Mouse (Mus musculus): ENCODE measurements at regions not wholly inside any gene's neighbourhood (a gene's known extent, or its start where the extent isn't known, plus 50 kb on each side); places are given as distances from the start of the nearest gene placed in this dataset.

DNA sequence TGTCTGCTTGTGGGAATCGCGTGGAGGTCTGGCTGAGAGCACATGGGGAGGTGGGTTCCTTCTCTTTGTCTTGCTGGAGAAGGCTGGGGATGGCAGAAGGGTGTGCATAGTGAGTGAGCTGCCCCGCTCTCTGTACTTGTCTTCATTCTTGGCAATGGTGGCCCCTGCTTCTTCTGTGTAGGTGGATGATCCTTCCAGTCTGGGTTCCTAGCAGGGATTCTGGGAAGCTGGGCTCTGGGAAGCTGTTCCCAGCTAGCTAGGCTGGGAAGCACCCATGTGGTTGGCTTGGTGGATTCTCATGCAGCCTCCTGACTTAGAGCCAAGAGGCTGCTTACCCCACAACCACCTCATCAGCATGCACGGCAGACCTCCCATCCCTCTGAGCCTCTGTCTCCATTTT, 156.6 kb downstream of the 9530068E07Rik start:
- DNase-seq: no peak

DNA sequence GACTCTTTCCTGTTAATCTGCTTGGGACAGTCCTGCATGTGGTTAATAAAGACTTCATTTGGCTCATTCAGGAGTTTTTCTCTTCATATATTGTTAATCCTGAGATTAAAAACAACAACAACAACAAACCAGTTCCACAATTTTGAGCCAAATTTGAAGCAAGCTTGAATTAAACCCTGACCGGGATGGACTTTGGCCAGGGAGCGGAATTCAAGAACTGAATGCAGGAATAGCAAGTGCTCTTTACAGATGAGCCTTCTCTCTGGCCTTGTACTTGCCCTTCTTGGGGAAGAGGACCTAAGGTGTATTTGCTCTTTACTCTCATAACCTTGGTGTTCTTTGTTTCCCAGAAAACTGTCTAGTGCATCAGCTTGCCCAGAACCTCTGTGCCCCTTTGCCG, 161.6 kb downstream of the 9530068E07Rik start:
- DNase-seq: peak; percentile 14

DNA sequence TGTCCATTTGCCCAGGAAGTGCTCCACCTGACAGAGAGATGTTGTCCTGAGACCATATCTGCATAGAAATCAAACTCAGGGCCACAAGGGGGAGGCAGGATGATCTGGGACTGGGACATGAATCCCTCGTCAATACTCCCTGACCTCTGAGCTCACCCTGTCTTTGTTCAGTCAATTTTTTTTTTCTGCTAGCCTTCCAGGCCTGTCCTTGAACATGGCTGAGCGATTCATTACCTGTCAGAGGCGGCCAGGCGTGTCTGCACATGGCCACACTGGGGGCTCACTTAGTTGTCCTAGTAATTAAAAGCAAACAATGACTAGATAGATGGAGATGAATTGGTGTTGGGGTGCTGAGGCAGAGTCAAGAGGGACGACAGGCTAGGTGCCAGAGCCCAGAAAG, 162.6 kb downstream of the 9530068E07Rik start:
- no peak for DNase-seq

DNA sequence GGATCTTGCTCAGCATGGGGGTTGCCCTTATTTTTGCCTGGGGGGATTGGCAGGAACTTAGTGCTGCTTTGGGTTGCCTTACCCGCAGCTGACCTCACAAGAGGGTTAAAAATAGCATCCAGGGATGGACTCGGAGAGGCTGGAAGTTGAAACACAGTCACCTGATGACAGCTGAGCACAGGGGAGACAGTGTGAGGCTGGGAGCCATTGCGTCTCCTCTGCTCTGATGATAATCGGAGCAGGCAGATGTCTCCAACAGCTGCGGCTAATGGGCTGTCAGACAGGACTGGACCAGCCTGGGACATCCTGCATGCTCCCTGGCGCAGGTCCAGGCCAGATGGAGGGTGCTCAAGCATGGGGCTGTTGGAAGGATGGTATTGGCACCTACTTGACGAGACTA, 165.1 kb downstream of the 9530068E07Rik start:
- peak; percentile 31 for DNase-seq

DNA sequence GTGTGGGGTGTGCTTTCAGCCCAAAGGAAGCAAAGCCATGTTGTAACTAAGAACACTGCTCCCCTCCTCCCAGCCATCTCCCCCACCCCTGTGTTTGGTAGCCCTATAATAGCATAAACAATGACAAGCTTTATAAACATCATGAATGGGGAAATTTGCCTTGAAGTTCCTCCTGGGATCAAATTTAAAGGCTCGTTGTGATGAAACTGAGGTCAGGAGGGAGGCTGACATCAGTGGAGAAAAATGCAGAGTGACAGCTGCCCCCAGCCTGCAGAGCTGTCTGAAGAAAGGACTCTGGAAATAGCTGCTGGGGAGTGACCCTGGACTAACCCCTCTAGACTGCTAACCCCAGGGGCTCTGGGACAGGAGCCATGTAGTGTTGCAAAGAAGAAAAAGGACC, 169.2 kb downstream of the 9530068E07Rik start:
- no peak for DNase-seq

DNA sequence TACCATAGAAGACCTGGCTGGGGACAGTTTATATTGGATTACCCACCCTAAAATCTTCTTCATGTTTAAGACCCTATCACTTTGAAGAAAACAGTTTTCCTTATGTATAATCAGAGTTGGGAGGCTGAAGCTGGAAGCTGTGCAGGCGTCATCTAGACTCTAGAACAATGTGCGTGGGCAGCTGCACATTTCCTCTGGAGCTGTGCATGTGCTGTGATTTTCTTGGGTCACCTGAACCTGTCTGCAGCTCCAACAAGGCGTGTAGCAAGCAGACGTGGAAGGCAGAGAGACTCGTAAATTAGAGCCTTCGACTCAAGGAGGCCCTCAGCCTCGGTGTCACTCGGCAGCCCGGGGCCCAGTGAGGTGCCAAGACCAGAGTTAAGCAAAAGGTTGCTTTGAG, 169.8 kb downstream of the 9530068E07Rik start:
- no peak for DNase-seq

DNA sequence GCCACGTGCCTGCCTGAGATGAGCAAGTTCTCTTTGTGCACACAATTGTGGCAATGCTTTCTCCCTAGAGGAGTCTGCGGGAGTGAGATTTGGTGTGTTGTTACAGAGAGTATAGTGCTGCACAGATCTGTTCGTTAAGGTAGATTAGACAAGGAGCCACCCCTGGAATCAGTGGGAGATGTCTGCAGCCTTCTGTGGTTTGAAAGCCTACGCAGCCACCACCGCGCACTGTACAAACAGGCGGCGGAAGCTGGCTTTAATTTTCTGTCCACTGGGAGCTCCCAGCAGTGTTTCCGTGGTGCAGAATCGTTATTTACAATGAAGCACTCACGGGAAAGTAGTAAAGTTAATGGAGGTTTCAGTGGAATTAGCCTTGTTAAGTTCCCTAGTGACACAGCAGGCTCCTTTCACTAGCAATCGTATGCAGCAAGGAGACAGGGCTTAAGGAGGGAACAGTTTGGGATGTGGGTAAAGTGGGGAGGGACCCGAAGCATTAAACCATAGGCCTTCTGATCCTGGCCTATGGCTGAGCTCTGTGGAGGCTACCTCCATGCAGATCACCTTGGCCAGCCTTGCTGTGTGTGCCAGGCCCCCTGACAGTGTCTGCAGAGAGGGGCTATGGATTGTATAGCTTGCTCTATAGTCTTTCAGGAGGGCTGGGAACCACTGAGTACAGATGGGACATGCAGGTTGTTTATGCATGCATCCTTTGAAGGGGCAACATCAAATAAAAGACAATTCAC, 171.9 kb downstream of the 9530068E07Rik start:
- DNase-seq: no peak

DNA sequence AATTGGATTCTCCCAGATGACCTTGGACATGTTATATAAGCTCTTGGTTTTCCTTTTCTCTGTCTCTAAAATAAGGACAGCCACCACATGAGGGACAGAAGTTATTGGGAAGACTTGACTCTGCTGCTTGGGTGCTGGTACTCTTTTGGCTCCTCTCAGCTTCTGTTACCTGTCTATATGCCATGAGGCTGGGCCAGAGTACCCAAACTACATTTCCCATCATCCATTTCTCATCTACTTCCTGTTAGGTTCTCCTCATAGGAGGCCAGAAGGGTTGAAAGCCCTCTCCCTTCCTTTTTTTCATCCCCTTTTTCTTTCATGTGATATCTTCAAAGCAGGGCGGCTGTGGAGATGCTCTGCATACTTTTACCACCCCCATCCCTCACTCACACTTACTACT, 172.6 kb downstream of the 9530068E07Rik start:
- no peak for DNase-seq

DNA sequence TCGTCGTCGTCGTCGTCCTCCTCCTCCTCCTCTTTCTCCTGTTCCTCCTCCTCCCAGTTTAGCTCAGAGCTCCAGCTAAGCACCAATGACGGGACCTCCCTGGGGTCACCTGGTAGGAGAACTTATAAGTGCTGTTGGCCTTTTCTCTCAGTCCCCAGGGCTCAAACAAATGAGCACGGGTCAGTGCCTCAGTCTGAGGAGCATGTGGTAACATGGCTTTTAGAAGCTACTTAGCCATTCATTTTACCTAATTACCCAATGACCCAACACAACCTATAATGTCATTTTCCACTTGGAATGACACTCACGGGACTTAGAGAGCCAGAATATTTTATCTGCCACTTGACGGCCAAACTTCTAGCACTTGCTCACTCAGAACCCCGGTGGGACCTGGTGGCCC, 173.5 kb downstream of the 9530068E07Rik start:
- no peak for DNase-seq

DNA sequence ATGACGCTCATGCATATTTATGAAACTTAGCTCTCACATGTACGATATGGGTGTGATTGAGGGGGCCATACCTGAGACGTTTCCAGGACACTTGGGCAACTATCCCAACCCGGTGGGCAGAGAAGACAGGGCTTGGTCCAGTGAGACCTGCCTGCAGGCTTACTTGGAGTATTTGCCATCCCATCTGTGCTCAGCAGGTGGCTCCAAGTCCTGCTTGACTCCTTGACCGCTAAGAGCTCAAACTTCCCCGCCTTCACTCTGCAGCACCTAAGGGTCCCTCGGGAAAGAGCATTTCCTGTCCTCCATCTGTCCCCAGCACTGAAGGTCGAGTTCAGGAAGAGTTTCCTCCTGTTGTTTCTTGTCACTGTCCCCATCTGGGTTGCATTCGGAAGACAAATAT, 182.2 kb downstream of the 9530068E07Rik start:
- DNase-seq: no peak

DNA sequence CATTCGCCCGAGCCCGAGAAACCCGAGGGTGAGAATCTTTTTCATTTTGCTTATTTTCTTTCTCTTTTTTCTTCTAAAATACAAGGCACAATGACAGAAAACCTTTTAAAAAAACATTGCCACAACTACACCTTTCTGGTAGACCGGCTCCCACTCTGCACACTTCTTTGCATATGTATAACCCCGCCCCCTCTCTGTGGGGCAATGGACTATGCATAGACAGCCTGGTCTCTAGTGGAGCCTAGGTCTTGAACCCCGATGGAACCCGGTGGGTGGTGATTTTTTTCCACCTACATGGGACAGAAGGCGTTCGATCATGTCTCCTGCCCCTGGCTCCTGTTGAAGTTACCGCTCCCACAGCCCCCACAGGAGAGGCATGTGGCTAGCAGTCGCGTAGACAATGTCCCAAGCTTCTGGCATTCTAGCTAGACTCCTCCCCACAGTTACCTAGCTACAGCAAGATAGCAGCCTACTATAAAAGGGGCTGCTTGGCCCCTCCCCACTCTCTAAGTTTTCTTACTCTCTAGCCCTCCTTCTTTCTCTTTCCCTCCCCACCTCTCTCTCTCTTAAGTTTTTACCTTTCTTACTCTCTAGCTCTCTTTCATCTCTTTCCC, 183.6 kb downstream of the 9530068E07Rik start:
- DNase-seq: no peak

DNA sequence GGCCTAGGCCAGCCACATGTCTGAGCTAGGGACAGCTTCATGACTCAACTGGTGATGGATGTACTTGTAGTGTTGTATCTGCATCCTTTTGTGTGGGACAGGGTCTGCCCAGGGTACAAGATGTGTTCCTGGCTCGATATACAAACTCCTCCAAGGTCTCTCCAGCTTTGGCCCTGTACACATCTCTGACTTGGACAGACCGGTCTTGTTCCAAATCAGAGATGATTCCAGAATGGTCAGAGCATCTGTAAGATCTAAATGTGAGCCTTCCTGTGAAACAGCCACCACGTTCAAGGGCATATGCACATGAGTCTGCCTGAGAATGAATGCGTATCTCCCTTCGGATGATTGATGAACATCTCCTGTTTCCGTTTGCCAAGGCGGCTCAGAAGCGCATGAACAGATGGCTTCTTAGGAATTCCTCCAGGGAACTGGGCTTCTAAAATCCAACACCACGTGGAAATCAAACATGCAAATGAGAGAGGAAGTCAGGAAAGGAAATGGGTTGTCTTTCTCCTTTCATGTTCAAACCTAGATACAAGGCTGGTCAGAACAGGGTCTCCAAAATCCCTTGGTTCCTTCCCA, 172.7 kb upstream of the Fstl4 start:
- no peak for DNase-seq

DNA sequence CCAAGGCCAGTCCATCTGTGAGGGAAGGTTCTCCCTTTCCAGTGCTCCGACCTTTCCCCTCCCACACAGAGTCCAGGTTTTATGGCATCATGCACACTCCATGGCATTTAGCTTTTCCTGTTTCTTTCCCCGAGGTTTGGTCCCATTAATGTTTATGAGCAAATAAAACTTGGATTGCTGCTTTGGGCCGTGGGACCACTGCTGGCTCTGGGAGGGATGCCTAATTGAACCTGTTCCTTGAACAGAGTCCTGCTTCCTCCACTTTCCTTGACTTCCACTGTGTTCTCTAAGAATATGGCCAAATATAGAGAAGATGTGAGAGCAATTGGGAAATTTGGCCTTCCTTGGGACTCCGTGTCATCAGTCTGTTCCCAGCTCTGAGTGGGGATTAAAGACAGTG, 170.3 kb upstream of the Fstl4 start:
- DNase-seq: no peak

DNA sequence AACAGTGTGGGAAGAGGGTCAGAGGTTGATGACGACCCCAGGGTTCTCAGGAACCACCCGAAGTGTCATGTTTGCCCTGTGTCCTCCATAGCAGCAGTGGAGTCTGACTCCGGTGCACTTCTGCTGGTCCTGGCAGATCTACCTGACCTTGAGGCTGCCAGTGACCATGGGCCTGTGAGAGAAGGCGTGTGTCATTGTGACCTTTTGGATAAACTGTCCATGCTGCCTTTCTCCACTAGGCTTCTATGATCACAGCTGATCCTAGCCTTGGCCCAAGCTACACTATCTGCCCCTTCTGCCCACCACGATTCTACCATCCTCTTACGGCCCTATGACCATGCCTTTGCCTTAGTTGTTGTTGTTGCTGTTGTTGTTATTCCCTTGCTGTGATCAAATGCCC, 163.2 kb upstream of the Fstl4 start:
- DNase-seq: no peak

DNA sequence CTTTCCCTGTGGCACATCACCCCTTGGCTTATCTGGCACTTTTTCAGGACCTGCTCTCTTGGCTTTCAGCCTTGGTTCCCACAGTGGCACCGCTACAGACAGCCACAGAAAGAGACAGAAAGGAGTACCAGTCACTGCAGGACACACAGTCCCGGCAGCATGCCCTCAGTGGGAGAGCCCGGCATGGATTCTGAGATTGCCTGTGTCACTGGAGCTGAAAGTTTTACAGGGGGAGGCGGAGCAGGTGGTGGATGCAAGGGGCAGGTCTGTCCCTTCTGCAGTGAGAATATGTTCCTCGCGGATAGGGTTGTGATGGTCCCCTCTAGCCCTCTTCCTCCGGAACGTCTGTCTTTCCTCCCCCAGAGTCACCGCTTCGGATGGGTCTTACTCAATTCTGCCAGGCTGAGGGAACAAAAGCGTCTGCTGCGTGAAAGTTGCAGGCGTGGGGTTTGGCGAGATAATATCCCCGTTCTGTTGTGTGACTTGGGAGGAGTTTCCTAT, 162.3 kb upstream of the Fstl4 start:
- no peak for DNase-seq

DNA sequence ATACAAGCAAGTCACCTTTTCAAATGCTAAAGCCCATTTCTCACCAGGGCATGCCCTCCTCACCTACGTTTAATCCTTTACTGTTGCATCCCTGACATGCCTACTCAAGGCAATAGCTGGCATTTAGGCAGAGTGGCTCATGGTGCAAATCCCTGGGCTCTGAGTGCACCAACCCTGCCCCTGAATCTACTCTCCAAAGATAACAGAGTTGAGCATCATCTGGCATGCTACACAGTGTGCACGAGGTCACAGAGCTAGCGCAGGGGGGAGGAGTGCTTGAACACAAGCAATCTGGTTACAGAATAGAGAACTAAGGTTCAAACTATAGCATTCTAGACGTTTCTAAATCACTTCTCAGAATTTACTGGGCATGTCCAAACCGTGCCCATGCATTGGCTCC, 161.6 kb upstream of the Fstl4 start:
- DNase-seq: no peak

DNA sequence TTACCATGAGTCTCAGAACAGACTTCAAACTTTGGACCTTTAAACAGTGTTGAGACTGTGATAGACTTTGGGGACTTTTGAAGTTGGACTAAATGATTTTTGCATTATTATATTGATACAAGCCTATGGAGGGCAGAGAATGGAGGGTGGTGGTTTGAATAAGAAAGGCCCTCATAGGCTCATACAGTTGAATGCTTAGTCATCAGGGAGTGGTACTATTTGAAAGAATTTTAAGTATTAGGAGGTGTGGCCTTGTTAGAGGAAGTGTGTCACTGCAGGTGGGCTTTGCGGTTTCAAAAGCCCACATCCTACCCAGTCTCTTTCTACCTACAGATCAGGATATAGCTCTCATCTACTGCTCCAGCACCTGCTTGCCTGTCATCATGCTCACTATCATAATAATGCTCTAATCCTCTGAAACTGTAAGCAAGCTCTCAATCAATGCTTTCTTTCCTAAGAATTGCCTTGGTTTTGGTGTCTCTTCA, 153.7 kb upstream of the Fstl4 start:
- no peak for DNase-seq

DNA sequence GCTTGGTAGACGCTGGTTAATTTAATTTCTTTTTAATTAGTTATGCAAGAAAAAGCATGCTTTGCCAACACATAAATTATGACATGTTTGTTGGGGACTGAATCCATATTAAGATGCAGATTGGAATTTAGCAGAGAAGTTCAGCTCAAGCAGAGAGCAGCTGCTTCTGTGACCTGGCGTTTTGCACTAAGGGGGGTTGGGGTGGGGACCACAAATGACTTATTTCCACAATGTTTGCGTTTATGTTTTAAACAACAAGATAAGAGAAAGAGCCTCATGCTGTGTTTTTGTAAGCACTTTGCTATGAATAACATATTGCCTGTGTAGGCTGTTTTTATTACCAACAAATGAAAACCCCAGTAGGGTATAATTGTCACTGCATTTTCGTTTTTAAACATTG, 148.8 kb upstream of the Fstl4 start:
- DNase-seq: no peak

DNA sequence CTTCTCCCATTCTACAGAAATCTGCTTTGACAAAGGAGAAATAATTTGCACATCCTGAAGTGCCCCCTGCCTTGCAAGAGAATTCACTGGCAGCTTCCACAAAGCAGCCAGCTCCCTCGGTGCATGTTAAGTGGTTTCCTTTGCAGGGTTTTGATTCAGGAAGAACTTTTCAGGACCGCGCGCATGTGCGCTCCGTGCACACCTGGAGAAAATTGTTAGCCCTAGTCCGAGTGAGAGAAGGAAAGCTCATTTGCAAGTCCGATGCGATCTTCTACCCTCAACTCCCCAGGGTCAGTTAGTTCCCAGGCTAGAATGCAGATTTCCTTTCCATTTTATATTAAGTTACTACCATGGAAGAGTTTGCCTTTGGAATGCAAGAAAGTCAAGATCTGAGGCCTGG, 145.8 kb upstream of the Fstl4 start:
- no peak for DNase-seq

DNA sequence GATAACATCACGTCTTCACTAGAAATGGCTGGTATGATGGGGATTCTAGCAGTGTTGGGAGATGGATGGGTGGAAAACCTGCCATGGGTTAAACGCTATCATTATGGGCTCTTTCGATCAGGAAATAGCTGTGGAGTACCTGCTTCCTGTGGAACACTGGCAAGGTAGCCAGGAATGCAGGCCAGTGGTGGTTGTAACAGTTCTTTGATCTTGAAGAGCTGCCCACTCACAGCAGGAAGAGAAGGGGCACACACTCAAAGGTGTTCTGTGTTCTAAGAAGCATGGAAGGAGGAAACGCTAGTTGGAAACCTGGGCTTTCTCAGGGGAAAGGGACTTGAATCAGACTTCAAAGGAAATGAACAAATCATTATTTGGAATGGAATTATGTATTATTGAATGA, 141.6 kb upstream of the Fstl4 start:
- DNase-seq: no peak

DNA sequence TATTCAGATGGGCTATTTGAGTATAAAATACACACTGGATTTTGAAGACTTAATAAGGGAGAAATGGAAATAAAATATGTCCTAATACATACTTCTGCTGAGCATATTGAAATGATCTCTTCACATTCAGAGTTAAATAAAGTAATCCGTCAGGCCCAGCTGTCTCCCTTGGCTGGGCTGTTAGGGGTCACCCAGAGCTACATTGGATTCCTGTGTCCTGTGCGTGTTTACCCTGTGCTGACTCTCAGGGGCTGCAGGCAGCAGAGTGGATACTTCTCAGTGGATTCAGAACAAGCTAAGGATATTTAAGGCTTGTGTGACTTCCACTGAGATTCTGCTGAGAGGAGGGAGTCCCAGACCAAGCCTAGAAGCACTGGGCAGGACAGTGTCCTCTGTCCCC, 135.6 kb upstream of the Fstl4 start:
- DNase-seq: no peak

DNA sequence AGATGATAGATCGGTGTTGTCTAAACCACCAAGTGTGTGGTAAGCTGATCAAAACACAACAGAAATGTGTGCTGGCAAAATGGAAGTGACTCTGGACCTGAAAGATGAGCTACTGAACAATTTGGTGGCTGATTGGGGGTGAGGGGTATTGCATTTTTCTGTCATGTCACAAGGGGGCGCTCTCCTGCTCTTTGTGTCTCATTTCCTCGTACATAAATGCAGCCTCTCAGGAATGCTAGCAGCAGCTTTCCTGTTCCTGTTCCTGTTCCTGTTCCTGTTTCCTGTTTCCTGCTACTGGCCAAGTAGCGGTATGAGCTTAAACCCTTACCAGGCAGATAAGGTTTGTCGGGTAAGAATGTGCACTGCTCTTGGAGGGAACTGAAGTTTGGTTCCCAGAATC, 134.7 kb upstream of the Fstl4 start:
- DNase-seq: no peak

DNA sequence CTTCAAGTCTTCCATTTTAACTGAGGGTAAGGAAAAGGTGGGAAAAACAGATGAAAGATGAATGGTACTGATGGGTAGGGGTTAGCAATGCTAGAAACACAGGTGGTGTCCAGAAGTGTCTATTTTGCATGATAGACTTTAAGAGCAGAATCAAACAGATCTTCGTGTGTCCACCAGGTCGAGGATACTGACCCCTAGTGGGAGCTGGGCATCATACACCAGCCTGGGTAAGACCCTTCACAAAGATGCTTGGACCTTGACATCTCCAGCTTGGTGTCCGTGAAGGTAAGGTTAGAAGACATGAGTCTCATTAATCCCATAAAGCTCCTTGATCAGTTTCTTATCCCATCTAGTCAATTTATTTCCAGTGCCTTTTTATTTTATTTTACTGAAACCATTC, 132.9 kb upstream of the Fstl4 start:
- DNase-seq: no peak

DNA sequence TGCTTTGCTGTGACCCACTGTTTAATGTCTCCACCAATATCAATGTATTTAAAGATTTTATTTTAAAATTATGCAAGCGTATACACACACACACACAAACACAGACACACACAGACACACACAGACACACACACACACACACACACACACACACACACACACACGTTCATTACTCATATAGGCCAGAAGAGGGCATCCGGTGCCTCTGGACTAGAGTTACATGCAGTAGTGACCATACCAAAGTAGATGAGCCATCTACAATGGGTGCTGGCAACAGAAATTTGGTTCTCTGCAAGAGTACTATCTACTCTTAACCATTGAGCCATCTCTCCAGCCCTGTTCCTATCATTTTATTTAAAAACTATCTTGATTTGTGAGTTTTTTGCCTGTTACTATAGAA, 130.2 kb upstream of the Fstl4 start:
- DNase-seq: no peak
